Mouse (Mus musculus) thymus, postnatal 14 days (tissue): ENCODE measurements at regions not wholly inside any gene's neighbourhood (a gene's known extent, or its start where the extent isn't known, plus 50 kb on each side); places are given as distances from the start of the nearest gene placed in this dataset.

Experiments
- DNase-seq: peaks from one replicate; pipeline ENCODE4 v3.0.0; 2021

DNA sequence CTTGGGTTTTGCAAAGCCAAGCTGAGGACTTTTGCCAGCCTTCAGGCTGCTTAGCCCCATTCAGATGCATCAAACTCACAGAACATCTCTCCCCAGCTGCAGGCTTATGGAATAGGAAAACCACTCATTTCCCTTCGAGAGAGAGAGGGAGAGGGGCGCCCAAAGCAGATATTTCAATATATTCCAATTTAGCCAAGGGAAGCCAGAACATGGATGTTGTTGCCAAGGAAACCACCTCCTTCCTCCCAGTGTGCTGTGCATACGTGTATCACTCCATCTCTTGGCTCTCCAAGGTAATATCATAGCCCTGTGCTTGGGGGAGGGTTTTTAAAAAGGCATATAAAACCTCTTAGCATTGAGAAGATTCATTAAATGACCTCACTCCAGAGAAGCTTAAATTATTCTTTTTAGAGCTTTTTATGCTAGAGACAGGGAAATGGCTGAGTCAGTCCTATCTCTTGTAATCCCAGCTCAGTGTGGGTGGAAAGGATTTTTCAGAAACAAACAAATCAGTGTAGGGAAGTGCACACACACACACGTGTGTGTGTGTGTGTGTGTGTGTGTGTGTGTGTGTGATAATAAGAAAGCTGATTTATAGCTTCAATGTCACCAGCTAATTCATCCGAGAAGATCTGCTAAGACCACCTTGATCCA lies 245.1 kb downstream of the Rps24 start:
- DNase-seq, result no peak

DNA sequence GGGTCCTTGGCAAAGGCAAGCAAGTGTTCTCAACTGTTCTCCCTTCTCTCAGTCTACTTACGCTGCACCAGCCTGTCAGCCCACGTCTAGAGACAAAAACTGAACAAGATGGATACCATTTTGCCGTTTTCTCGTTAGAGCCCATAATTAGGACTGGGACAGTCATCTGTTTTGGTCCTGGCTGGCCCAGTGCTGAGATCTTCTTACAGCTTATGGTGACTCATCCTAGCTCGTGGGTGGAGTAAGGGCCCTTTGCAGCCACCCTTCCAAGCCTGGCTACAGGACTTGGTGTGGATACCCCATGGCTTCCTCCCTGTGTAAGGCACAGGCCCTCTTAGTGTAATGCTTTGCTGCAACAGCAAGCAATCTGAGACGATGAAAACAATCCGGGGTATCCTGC lies 246.4 kb downstream of the Rps24 start:
- DNase-seq, result no peak

DNA sequence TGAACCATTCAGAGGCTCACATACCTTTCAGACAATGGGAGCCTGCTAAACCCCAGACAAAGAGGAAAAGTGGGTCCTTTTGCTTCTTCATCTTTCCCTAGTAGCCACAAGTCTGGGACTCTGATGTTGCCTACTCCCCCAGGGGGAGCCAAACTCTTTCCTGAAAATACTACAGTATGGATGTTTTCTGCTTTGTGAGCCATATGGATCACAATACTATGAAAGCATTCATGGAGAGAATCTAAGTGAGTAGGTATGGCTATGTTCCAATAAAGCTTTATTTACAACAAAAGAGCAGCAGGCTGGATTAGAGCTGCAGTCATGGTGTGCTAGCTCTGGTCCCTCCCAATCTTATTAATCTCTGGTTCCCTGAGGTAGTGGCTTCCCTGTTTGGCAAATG lies 251.9 kb downstream of the Rps24 start:
- DNase-seq, result no peak

DNA sequence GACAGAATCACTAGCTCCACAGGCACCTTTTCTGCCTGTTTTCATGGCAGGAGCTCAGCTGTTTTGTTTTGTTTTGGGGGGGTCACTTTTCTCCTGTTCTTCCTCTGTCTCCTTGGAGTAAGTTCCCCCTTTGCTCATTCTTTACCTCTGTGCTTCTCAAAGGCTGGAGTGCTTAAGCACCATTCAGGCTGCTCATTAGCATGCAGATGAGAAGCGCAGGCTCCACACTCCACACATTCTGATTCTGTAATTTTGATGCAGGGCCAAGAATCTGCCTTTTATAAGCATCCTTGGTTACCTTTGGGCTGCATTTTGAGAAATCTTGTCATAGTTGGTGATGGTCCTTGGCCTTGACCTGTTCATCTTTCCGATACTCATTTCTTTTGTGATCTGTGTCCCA lies 257.5 kb downstream of the Rps24 start:
- no peak for DNase-seq

DNA sequence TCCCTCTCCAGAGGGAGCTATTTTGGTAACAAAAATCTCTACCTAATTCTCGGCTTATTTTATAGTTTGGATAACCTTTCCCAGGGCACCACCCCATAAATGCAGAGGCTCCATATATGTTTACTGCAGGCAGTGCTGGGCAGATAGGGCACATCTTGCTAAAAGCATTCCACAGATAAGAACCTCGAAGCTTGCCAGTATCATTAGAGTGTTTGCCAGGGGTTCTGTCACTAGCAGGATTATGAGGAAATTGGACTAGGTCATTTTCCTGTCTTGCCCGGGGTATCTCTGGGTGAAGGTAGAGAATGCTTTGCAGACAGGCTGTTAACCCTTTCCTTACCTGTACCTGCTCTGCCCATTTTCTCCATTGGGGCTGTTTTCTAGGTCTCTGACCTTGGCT lies 258.8 kb downstream of the Rps24 start:
- no peak for DNase-seq

DNA sequence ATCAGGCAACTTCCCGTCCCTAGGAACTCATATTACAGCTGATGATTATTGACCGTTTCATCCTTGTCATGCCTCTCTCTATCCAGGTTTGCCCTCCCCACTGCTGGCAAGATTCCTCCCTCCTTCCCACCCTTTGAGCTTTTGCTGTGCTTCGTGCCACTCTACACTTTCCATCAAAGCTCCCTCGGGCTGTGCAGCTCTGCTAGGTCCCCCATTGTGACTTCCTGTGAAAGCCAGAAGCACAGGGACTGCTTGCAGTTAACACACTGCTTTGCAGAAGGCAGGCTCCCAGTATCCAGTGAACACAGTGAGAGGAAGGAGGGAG lies 260.5 kb downstream of the Rps24 start:
- no peak for DNase-seq

DNA sequence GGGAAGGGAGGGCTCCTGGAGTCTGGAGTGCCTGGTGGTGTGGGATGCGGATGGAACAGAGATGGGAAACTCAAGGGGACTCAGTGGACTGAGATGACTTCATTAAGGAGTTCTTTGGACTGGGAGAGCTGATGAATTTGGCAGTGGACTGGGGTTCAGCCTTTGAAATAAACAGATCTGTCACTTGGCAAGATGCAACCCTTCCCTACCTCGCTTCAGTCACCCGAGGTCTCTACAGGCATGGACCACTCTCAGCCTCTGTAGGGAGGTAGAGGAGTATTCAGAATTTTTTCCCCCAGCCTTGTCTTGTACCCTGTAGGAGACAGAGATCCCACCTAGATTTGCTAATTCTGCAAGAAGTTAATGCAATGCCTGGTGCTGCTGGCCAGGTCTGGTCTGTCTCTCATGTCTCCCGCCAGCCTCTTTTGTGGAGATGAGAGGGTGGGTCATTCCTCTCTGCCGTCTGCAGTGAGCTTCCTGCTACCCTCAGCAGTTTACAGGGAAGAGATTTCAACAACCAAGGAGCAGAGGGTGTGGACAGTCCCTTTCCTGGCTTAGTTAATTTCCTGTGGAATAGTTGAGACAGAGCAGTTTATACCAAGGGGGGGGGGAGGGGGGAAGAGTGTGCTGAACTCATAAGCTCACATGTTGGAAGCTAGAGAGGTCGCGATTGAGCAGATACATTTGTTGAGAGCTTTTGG lies 261.0 kb downstream of the Rps24 start:
- DNase-seq, result no peak

DNA sequence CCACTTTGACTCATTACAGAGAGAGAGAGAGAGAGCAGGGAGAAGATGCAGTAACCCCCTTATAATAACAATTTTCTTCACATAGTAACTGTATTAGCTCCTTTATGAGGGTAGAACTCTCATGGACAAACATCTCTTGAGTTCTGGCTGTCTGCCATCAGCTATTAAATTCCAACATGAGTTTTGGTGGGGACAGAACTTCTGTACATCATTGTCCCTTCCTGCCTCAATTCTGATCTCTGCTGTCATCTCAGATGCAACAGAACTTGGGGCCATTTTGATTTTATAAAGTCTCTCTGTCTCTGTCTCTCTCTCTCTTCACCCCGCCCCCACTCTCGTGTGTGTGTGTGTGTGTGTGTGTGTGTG lies 261.6 kb downstream of the Rps24 start:
- no peak for DNase-seq

DNA sequence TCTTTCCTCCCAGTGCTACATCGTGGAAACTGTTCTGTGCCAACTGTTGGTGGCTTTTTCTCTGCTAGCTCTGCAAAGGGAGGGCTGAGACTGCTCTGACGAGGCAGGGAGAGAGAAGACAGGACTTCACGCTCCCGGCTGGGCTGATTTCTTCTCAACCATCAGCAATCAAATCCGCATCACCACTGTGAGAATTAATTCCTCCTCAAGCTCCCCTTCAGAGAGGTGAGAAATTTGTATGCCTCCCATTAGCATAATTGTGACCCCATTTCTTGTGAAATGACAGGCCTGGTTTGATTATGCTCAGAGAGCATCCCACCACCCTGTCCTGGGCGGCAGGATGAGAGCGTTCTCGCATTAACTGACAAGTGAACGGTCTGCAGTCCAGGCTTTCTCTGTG lies 262.4 kb downstream of the Rps24 start:
- no peak for DNase-seq

DNA sequence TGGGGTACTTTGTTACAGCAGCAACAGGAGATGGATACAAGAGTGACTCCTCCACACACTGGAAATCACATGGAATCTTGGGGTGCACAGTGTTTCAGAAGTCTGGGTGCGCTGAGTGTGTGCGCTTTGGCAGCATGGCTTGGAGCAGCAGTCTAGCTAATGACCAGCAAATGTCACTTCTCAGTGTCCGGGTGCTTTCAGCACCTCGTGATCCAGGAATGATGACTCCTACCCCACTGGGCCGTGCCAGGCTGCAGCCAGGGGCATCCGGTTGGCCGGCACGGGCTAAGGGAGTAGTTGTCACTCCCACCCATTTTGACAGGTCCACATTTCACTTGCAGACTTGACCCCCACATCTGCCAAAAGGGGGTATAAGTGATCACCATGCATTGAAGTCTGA lies 264.3 kb downstream of the Rps24 start:
- no peak for DNase-seq

DNA sequence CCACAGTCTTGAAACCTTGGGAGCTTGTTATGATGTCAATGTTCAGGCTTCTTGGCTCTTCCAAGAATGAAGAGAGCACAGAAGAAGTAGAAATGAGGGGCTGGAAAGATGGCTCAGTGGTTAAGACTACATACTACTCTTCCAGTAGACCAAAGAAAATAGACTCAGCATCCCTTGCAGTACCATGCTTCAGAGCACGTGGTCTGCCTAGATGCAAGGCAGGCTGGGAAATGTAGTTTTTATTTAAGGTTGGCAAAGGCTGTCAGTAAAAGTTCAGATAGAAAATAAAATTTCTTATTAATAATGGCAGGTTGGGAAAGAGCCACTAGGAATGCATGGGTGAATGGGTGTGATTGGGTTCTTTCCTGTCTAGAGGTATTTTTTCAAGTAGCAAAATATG lies 267.8 kb downstream of the Rps24 start:
- no peak for DNase-seq

DNA sequence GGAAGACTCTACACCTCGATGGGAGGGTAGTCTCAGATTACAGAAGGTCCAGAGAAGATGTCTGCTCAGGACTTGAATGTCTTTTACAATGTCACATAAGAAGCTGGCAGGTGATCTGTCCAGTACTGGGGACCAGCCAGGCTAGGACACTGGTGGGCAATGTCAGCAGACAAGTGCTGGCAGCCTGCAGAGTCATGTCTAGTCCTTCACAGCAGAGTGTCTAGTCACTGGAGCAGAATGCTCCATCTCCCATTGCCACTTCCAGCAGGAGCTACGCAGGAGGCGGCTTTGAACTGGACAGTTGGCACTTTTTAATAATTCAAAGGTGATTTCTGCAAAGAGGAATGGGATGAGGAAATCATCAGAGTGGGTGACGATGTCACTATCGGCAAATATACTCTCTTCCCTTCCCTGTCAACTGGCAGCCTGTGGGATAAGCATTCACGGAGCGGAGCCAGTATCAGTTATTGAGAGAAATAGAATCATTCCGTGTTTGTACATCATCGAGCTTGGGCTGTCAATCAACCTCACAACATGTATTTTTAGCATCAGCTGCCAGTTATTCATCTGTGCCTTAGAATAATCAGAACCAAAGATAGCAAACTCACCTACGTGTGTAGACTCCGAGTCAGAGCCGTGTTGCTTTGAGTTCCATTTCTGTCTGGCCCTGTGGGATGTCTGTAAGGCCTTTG lies 268.6 kb downstream of the Rps24 start:
- DNase-seq, result no peak

DNA sequence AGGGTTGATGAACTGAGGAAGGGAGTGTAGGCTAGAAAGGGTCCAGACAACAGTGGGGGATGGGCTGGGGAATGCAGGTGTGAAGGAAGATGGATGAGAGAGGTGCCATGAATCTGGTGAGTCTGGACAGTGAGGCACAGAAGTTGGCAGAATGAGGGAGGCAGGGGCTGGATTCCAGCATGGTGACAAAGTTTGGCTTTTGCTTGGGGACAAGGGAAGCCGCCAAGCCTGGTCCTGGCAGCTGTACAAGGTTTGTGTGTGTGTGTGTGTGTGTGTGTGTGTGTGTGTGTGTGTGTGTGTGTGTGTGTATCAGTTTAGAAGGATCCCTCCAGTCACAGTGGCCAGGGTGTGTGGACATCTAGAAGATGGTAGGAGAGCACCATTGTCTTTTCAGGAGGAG lies 270.4 kb downstream of the Rps24 start:
- no peak for DNase-seq

DNA sequence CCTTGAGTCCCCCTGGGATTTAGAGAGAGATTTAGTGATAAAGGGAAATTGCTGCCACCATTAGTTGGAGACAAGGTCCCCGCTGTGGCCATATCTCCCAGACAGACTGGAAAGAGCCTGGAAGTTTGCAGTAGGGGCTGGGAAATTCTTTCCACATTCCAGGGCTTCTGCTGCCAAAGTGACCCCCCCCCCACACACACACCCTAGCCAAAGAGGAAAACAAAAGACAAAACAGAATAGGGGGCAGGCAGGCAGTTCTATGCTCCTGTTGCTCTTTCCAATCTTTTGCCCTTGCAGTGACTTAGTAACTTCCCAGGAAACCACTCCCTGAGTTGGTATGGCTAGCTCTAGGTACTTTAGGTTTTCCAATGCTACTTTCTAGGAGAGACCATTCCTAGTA lies 270.9 kb downstream of the Rps24 start:
- DNase-seq, result no peak

DNA sequence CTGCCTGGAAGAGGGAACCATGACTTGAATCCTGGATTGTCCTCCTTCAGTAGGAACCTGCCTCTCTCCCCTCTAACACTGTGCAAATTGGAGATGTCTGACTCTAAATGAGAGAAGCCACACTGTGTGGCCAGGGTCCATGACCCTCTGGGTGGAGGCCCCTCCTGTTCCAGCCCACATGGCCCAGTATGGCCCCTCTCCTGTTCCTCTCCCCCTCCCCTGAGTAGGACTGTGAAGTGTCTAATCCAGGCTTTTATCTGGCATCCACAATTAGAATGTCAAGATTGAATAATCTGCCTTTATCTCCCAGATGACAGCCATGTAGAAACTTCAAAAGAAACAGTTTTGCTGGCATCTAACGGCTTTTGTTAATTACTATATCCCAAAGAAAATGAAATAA lies 274.0 kb downstream of the Rps24 start:
- no peak for DNase-seq

DNA sequence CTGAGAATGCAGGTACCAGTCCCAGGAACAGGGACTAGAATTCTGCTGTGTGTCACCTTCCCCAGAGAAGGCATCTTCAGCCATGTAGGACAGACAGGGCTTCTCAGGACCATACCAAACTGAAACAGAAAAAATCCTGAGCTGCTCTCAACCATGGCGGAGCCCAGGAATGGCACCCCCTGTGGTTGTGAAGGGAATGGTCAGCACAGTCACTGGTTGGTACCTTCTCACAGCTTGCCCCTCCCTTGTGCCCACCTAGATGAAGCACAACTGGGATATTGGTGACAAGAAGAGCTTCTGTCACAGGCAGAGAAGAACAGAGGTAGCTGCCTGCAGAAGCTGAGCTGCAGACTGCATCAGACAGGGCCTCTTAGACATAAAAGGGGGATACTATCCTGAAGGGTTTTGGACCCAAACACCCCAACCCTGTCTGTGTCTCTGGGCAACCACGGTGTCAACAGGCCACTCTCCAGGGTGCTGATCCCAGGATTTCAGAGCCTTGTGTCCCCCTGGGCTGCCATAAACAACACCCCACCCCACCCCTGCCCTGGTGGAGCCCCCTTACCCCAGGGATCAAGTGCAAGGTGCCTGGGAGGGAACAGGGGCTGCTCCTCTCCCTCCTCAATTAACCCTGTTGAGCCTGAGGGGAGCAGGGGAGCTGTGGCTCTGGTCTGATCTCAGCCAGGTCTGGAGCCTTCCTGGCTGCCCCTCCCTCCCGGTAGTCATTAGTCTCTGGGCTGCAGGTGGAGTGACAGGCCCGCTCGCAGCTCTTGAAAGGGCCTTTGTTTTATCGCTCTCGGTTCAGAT lies 275.7 kb downstream of the Rps24 start:
- DNase-seq, result no peak

DNA sequence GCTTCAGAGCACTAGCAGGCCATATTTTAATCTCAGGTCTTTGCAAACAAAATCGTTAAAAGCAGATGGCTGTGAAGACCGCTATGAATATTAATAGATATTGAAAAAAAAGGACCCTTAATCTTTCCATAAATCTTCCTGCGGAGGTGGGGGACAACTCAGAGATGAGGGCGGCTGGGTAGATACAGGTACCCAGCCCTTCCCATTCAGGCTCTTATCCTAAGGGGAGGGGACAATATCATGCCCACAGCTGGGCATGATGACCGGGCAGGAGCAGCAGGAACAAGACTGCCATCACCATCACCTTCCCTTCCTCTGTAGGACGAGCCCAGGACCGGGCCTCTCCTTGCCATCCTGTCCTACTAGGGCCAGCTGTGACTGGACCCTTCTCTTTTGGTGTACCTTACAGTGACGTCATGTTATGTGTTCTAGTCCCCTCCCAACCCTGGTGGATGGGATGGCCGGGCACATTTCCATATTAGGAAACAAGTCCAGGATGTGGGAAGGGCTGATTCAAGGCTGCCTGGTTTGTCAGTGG lies 276.4 kb downstream of the Rps24 start:
- no peak for DNase-seq

DNA sequence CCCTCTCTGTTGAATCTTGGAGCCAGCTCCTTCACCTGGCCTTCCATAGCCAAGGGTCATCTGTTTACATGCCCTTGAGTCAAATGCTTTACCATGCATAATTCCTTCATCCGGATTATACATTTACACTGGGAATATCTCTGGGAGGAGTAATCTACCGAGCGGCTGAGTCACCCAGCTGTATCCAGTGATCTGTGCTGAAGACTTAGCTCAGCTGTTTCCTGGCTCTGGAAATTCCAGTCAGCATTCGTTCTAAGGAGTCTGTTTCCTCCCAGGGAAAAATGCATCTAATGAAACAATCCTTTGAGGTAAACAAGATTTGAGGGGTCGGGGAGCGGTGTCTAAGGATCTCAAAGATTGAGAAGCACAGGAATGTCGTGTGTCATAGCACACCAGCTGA lies 276.9 kb downstream of the Rps24 start:
- DNase-seq, result no peak

DNA sequence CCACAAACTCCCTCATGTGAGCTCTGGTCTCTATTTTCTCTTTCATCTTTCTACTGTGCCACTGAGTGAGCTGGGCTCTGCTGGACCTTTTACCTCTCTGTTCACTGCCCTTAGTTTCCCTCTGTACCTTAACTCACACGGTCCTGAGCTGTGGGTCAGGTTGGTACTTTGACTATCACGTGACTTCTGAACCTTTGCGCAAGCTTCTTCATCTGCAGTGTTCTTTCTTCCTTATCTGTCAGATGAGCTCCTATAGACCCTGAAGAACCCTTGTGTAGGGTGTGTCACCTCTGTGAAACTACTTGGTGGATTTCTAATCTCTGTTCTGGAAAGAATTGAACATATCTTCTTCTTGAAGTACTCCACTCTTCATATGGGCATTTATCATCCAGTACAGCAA lies 279.3 kb downstream of the Rps24 start:
- DNase-seq, result no peak

DNA sequence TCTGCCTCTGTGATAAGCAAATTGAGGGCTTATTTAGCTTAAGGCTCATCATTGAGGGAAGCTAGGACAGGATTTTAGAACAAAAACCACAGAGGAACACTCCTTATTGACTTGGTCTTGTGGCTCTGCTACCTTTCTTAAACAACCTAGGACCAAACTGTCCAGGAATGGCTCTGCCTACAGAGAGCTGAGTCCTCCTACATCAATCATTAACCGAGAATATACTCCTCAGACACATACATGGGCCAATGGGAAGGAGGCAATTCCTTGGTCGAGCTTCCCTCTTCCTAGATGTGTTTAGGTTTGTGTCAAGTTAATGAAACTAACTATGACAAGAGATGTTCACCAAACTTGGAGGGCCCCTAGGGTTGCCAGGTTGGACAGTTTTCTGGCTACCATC lies 279.8 kb downstream of the Rps24 start:
- DNase-seq, result no peak

DNA sequence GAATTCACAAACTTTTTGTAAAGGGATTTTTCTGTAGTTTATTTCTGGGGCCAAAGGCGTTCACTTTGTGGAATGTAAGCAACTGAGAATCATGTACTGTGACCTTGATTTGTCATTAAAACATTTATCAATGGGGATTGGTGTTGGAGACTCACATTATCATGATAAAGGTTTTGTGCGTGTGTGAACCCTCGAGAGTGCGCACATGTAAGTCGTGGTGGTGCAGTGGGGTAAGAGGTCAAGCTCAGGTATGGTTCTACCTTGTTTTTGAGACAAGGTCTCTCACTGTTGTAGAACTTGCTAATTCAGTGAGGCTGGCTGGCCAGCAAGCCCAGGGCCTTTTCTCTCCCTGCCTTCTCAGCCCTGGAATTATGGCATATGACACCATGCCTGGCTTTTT lies 280.4 kb downstream of the Rps24 start:
- DNase-seq, result no peak

DNA sequence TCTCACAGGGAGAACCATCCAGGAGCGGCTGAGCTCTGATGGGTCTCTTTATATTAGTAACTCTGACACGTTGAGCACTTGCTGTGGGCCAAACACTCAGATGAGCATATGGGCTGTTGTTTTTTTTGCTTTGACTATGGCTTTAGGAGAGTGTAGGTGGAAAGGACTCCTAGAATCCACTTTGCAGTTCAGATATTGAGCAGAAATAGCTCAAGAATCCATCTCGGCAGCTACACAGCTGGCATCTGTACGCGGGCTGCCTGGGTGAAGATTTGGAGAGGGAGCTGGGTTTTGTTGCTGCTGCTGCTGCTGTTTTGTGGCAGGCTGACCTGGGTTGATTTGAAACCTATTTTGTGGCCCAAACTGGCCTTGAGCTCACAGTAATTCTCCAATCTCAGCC lies 281.0 kb downstream of the Rps24 start:
- DNase-seq, result no peak

DNA sequence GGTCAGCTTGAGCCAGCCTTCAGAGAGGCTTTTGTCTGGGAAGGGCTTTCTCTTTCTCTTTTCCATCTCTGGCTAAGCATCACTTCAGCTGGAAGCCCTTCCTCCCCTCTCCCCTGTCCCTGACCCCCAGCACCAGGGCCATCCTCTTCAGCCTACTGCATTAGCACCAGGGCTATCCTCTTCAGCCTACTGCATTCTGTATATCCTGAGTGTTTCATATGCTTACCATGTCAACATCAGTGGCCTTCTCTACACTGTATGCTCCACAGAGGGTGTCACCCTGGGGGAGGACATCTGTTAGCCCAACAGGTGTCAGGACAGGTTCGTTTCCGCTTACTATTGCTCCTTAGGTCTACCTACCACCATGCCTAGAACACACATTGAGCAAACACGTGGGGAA lies 282.5 kb downstream of the Rps24 start:
- no peak for DNase-seq
